Mouse (Mus musculus) left cerebral cortex, adult 18-20 months (tissue): ENCODE data around the gene Ccdc152. TPM values are rescaled to one million over a fixed set of nuclear protein-coding genes. Genes with fewer than 3 reads are reported as not detected.
A peak's percentile ranks its signal among the peaks of the same experiment; 100 is the strongest.

ENCODE experiments used
- DNase-seq, 2 experiments: peaks; one replicate each; pipeline ENCODE4 v3.0.0; 2021 to 2022; ENCODE audit warnings: low spot score in 2 of 2, mixed read lengths in 1 of 2
- long read RNA-seq, 2 experiments: library from polyadenylated mRNA; stranded (forward); transcript quantifications; one replicate each; pipeline ENCODE4 v2.0.0; 2021
- total RNA-seq, 2 experiments: library from RNA; stranded (reverse); gene quantifications; 2 replicates each; pipeline ENCODE4 v1.2.3; 2021

The Ccdc152 gene
- total RNA-seq = not detected
- long read RNA-seq, experiment 1 = 0 reads
- long read RNA-seq, experiment 2 = 0 reads

DNA sequence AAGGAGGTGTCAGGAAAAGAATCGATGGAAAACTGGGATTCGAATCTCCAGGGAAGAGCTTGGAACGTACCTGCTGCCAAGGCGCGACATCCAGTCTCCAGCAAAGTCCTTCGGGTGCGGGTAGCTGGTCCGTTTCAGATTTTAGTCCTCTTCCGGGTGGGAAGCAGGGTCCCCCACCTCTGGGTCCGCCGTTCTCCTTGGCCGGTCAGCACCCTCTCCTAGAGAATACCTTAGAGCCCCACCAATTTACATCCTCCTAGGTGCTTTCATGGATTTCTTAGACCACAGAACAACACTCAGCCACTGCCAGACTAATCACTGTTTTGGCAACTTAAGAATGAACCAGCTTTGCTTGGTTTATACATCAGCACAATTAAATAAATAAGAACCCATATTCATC, at the start of gene Ccdc152:
Gene Ccdc152, minus strand, starts transcription at position 101 of the 400 bp plus-strand sequence.
- DNase-seq = no peak

DNA sequence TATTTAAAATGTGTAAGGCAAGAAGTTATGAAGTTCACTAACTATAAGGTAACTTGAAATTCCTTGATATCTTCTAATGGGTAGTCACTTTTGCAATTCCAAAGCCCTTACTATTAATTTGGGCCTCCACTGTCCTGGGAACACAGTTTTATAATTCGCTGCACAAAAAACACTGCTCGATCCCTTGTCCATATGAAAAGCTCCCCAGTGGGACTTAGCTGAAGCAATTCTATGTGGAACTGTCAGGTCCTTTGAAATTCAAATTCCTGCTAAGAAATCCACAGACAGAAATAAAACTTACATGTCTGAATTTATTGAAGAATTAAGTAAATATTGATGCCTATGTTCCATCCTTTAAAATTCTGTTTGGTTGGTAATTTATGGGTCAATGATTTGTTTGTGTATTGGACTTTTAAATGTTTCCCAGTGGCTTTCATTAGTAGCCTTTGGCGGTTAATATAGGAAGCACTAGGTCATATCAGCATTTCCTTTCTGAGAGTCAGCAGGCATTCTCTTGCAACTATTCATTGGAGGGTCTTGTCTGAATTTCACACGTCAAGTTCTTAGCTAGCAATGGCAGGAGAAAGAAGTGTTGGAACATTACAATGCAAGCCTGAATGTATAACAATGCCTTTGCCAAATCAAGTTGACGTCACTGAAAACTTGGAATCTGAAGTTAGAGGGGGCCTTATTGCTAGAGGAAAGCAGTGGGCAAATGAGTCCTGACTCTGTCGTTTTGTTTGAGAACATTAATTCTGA, 46.2 kb upstream of the Ccdc152 start:
- DNase-seq = no peak

DNA sequence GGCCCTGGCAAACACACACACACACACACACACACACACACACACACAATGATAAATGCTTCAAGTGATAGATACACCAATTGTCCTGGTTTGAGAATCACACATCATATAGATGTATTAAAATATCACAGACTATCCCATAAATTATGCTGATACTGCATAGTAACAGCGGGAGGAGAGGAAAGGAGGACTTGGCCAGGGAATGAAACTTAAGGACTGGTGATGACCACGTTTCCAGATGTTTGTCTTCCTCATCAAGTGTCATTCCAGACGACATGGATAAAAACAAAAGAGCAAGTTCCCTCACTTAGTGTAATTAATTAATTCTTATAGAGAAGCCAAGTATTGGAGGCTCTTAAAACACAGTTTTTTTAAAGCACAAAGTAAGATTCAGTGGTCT, 43.4 kb upstream of the Ccdc152 start:
- no peak for DNase-seq

DNA sequence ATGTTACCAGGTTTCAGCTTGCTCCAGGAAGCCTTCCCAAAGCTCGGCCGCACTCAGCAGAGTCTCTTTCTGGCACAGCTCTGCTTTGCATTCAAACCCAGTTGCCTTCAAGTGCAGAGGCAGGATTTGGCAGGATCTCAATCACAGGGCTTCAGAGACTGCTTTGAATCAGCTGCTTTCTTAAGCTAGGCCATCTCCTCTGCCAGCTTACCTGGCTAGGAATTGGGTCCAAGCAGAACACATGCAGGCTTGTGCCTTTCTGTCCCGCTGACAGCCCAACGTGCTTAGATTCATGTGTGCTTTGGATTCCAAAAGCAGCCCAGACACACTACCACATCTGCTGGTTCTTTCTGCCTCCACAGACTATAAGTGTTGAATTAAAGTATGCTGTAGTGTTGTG, 41.2 kb upstream of the Ccdc152 start:
- peak; percentile 38 to 62 for DNase-seq

DNA sequence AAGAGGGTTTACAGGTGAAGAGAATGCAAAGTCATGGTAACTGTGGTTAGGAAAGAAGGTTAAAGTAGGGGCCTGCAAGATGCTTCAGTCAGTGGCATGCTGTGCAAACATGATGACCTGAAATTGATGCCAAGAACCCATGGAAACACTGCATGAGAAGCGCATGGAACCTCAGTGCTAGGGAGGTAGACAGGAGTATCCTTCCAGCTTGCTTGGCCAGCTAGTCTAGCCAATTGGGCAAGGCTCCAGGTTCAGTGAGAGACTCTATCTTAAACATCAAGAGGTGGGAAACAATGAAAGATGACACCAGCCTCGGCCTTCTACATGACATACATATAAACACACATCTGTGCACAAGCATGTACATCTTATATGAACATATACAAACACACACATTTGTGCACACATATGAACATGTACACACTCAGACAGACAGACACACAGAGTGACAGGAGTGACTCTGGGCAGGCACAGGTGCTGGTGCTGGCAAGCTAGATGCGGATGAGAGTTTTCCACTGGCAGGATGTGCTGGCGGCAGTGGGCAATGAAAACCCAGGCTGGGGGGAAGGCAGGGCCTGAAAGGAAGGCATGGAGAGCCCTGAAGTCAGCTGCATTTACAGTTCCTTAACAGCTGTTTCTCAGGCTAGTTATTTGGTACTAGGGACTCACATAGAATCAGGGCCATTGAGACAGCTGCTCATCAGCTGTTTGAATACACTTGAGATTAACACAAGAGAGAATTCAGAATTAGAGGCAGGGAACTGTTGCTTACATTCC, 38.7 kb upstream of the Ccdc152 start:
- DNase-seq = no peak

DNA sequence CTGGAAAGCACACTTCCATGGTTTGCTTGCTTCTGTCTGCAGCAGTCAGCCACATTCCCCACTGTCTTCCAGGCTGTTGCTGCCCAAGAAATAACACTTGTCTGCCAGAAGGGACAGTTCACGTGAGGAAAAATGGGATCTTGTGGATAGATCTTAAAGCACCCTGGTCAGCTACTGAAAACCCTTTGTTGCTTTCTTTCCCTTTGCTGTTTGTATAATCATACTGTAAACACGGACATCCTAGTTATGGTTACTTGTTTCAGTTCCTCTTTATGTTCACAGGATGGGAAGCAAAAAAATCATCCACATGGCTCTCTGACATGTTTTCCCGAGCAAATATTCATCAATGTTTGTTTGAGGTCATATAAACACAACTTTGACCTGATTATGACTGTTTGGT, 36.5 kb upstream of the Ccdc152 start:
- DNase-seq = no peak

DNA sequence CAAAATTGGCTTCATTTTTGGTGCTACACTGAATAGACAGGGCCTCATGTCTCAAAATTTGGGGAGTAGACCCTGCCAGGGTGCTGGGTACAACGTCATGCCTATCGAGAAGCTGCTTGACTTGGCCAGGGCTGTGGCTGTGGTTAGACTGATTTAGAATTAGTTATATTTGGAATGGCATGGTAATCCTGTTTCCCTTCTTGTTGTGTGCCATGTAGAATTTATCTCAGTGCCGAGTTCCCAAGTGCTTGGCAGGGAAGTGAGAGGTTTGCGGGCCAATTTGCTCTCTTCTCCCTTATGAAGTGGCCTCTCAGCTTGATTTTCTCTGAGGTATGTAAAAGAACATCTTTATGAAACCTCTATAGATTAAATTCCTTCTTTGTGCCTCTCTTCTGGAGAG, 29.2 kb upstream of the Ccdc152 start:
- no peak for DNase-seq

DNA sequence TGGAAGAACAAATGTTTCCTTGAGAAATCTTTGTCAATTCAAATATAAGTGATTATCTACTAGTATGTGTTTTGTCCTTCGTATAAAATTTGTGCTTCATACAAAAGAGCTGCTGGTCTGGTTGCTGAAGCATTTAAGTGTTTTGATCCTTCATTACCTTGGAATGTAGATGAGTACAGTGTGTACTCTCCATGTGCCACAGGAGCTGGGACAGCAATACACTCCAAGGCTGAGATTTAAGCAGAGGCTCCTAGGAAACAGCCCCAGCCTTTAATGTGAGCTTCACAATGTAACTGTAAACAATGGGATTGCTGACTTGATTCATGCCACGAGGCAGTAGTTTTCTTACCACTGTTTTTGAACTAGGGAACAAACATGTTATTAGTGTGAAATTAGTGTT, 28.5 kb upstream of the Ccdc152 start:
- DNase-seq = no peak

DNA sequence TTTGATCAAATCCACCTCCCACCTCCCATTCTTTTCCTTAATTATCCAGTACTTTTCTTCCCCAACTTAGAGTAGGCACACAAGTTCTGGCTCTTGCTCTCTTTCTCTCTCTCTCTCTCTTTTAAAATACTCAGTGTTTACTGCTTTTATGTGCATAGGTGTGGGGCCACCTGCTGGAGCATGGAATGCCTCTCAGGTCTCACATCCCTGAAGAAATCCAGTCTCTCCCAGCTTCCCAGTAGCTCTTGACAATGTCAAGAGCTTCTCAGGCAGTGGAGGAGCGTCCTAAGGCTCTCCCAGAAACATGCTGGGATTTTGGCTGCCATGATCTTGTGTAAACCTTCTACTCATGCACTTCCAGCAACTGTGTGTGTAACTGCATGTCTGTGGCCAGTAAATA, 27.0 kb upstream of the Ccdc152 start:
- no peak for DNase-seq

DNA sequence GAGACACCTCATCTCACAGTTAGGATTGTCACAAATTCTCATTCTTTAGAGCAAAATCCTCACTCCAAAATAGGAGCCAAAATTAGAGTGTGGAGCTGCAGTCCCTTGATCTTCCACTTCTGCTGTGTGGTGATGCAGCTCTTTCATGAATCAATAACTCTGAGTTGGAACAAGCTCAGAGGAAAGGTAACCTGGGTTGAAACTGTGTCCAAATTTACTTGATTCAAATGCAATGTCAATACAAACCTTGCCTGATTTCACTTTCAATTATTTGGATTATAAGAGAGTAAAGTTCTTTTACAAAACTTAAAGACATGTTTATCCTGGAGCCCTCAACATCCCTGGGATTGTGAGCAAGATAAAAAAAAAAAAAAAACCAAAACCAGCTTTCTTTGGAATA, 19.7 kb upstream of the Ccdc152 start:
- no peak for DNase-seq

DNA sequence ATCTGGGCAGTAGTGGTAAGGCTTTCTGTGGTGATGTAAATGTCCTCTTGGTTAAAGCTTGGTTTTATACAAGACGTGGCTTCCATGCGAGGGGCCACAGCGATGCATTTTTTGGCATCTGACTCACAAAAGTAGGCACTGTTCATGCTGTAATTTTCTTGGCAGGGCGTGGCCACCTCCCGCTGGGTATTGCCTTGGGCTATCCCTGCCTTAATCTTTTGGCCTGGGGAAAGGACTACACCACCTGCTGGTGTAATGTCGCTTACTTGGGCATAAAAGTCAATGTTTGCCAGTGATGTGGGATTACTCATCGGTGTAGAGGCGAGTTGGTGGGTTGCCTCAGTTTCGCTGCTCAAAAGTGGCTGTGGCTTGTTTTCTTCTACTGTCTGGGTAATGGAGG, 16.6 kb upstream of the Ccdc152 start:
- DNase-seq = no peak

DNA sequence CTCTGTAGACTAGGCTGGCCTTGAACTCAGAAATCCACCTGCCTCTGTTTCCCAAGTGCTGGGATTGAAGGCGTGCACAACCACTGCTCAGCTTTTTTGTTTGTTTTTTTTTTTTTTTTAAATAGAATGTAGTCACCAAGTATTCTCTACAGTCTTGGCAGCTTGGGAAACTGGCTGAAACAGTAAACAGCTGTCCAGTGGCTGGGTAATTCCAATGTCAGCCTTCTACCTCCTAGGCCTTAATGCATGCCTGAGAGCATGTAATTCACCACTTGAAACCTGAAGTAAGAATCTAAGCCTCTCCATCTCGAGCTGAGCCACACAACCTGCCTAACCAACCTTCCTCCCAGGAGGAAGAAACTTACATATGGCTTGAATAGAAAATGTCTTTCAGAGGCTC, 13.3 kb upstream of the Ccdc152 start:
- no peak for DNase-seq

DNA sequence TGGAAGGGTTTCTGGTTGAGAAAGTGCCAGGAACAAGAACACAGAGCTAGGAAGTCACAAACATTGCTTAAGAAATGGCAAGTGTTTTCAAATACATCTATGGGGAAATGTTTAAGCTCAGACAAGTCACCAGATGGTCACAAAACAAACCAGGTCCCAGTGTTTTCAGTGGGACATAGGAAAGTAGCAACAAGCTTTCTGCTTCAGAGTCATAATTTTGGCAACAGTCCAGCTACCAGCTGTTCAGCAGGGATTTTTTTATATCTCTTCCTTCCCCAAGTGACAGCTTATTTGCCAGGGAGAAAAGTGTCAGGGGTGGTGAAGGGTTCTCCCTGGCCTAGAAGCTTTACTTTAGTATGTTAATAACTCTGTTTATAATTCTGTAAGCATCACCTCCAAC, 9.6 kb upstream of the Ccdc152 start:
- DNase-seq = peak; percentile 5 to 19

DNA sequence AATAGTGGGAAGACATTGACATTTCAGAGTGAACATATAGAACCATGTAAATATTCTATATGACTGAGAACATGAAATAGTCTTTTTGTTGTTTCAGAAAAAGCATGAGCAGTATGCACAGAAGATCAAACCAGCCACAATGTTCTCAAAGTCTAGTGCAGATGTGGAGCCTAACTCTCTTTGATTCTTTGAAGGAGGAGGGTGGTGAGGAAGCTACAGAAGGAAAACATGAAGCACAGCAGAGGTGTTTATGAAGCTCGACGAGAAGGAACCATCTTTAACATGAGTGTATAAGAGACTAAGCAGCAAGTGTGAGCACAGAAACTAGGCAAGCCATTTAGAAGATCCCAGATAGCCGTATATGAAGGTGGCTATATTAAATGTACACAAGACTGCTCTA, 6.5 kb upstream of the Ccdc152 start:
- no peak for DNase-seq

DNA sequence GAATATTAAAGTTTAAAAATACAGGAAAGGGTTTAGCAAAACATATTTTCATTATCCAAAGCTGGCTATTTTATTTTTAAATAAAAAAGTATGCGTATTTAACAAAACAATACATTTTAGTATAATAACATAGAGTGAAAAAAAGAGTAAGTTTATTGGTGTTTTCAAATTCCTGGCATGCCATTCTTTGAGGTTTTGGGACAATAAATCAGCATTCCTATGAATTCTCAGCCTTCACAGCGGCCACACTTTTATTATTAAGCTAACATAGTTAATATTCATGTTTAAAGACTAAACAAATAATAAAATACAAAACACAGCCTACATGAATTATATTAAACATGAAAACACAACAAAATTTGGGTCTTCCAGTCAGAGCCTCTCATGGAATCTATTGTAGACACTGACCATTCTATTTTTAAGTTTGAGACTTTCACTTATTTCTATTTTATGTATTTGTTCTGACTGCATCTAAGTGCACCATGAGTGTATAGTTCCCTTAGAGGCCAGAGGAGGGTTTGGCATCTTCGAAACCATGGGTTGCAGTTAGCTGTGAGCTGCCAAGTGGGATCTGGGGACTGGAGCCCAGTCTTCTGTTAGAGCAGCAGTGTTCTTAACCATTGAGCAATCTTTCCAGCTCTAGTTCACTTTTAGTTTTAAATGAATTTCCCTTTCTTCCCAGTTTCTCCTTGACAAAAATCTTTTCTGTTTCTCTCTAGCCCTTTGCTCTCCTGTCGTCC, 2.8 kb downstream of the Ccdc152 start:
- DNase-seq = no peak

DNA sequence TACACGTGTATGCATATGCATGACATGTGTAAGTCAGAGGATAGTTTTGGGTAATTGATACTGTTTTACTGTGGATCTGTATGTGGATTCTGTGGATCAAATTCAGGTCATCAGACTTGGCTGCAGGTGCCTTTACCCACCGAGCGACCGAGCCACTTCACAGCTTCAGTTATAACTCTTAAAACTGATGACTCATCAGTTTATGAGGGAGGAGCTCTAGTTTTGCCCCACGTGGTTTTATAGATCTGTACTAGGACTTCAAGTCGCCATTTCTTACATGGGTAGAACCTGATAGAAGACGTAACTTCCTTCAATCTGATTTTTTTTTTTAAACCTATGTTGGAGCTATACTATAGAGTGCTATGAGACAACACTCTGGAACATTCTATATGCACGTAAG, 5.7 kb downstream of the Ccdc152 start:
- no peak for DNase-seq

DNA sequence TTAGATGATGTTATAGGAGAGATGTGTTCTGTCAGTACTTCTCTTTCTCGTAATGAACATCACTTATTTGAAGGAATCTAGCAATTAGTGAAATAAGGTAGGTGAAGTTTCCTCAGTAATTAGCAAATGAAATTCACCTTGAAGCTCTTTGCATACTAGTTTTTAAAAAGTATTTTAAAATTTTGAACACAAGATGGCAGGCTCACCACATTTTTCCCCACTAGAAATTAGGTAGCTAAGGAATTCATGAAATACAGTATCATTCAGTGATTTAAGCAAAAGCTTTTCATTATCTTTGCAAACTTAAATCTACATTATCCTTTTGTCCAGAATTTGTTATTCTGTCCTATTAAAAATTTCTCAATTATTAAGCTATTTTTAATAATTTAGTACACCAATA, 7.3 kb downstream of the Ccdc152 start:
- no peak for DNase-seq

DNA sequence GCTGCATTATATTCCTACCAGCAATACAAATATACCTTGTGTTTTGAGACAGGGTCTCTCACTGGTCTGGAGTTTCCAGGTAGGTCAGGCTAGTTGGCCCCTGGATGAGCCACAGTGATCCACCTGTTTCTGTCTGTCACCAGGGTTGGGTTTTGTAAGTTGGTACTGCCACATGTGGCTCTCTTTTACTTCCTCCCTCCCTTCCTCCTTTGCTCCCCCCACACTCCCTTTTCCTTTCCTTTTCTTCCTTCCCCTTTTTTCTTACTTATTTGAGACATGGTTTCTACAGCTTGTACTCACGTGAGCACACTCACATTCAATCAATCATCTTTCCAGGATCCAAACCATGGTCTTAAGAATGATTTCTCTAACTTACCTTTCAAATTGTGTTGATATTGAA, 9.8 kb downstream of the Ccdc152 start:
- no peak for DNase-seq

DNA sequence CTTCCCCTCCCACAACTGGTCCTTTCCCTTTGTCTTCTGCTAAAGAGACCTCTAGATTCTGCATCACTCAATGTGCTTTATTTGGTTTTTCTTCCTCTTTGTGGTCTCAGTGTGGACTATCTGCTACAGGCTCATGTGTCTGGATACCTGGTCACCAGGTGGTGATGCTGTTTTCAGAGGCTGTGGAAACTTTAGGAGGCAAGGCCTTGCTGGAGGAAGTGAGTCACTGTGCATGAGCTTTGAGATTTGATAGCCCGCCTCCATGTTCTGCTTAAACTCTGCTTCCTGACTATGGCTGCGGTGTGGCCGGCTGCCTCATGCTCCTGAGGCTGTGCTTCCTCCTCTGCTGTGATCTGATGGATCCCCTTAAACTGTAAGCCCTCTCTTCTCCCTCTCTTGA, 12.9 kb downstream of the Ccdc152 start:
- DNase-seq = no peak

DNA sequence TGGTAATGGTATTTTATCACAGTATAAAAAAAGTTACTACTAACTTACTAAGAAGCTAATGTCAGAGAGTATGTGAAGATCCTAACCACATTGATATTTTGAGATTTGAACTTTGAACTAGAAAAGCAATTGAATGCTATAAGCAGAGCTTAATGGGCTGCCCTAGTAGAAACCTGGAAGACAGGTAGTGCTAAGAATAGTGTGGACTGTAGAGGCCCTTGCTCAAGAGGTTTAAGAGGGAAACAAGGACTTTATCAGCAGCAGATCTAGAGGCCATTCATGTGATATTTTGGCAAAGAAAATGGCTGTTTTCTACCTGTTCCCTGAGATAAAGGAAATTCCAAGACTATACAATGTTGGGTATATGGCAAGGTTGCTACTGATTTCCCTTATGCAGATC, 17.3 kb downstream of the Ccdc152 start:
- no peak for DNase-seq

DNA sequence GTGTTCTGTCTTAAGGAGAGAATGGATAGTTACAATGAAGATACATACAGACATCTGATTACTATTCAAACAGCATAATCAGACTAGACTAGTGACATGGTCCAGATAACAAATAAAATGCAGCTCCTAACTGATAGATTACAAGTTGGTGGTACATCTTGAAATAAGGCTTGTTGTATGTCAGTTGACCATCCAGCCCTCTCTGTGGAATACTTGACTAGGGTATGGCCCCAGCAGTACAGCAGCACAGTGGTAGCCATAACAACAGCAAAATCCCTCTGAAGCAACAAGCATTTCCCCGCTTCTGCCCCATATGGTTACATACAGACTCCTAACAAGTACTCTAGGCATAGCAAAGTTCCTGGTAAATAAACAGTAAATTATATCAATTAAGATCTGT, 21.6 kb downstream of the Ccdc152 start:
- DNase-seq = no peak

DNA sequence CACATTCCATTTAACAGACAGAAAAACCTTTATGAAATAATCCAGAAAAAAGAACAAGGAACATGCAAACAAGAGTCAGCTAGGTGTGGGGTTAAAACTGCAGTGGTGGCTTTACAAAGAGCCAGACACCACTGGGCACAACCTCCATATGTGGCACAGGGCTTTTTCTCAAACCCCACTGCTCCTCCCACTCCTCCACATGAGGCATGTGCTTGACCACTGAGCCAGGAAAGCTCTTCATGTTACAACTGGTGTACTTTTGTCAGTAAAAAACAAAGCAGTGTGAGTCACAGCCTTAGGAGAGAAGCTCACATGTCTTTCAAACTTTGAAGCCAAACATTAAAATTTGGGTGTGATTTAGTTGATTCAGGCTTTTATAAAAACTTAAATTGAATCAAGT, 22.1 kb downstream of the Ccdc152 start:
- DNase-seq = no peak
